Mouse (Mus musculus) midbrain, embryonic 13.5 days (tissue): ENCODE data around the gene Rassf7. TPM values are rescaled to one million over a fixed set of nuclear protein-coding genes. Genes with fewer than 3 reads are reported as not detected.

ENCODE experiments used
- ATAC-seq: fragments of 200-750 bp; cut with Nextera tagmentation; 2 replicates; pipeline ENCODE4 v1.8.0; 2017; ENCODE audit warnings: mild to moderate bottlenecking, moderate TSS enrichment, moderate library complexity
- H3K27ac ChIP-seq: fragments of 300-500 bp; sonication (generic); 2 replicates; pipeline ENCODE4 v1.5.1; 2015; ENCODE audit warnings: inconsistent platforms, mild to moderate bottlenecking, moderate library complexity
- H3K27me3 ChIP-seq: fragments of 300-500 bp; sonication (generic); 2 replicates; pipeline ENCODE4 v1.6.1; 2015; ENCODE audit warnings: mild to moderate bottlenecking, inconsistent platforms
- H3K36me3 ChIP-seq: fragments of 300-500 bp; sonication (generic); 2 replicates; pipeline ENCODE4 v1.6.1; 2015; ENCODE audit warnings: mild to moderate bottlenecking, inconsistent platforms
- H3K4me1 ChIP-seq: fragments of 300-500 bp; sonication (generic); replicated peaks from 2 replicates; pipeline ENCODE4 v1.6.1; 2015; ENCODE audit warnings: inconsistent platforms
- H3K4me2 ChIP-seq: fragments of 300-500 bp; sonication (generic); replicated peaks from 2 replicates; pipeline ENCODE4 v1.6.1; 2015; ENCODE audit warnings: moderate library complexity, mild to moderate bottlenecking, inconsistent platforms
- H3K4me3 ChIP-seq: fragments of 300-500 bp; sonication (generic); replicated peaks from 2 replicates; pipeline ENCODE4 v1.5.1; 2015; ENCODE audit warnings: mild to moderate bottlenecking, inconsistent platforms
- H3K9ac ChIP-seq: fragments of 300-500 bp; sonication (generic); replicated peaks from 2 replicates; pipeline ENCODE4 v1.6.1; 2015; ENCODE audit warnings: mild to moderate bottlenecking, inconsistent platforms
- H3K9me3 ChIP-seq: fragments of 300-500 bp; sonication (generic); 2 replicates; pipeline ENCODE4 v1.6.1; 2016; ENCODE audit warnings: mild to moderate bottlenecking, inconsistent platforms
- WGBS: fragments of 180-500 bp; shearing (Covaris S2); methylation state at CpG from one replicate; pipeline ENCODE4 v1.1.7; 2015; 5-methylcytosine and 5-hydroxymethylcytosine counted together
- polyA plus RNA-seq: library from polyadenylated mRNA; unstranded; fragments of >200 nt; fragmentation: Nextera tagmentation; extraction: Ambion mirVana; gene quantifications from 2 replicates; pipeline ENCODE4 v1.2.1, GENCODE M21; 2015

Gene Rassf7
- polyA plus RNA-seq, 1 experiment from 2014 or later, result 34.2 TPM

- H3K36me3 ChIP-seq, result 0 out of 2 replicates have a peak, but pooled peaks cover 3% of the 10 kb centered on the region
- H3K4me3 ChIP-seq, result no peak overlapping the region
- H3K9me3 ChIP-seq, result no peaks in the 10 kb centered on the region
- no peak overlapping the region for H3K27ac ChIP-seq
- H3K4me1 ChIP-seq, result no peaks in the 10 kb centered on the region
- H3K9ac ChIP-seq, result no peak overlapping the region
- ATAC-seq, result no peak
- H3K4me2 ChIP-seq, result no peak overlapping the region
- H3K27me3 ChIP-seq, result no peaks in the 10 kb centered on the region
- 88% methylated on average over 3 of the region's 3 CpGs for WGBS
These were observed 11.1 kb upstream of the Rassf7 start for GRCm38 (mm10) chr7:141204546-141204945.

DNA sequence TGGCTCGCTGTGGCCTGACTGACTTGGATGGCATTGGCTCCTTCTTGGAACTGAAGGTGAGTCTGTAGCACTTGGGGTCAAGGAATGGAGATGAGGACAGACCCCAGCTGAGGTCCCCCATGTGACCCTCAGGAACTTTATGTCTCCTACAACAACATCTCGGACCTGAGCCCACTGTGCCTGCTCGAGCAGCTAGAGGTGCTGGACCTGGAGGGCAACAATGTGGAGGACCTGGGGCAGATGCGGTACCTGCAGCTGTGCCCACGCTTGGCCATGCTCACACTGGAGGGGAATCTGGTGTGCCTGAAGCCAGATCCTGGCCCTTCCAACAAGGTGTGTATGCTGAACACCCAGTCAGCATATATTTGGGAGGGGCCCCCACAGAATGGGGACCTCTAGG lies 10.2 kb upstream of the Rassf7 start:
- Histone ChIP-seq H3K27ac (no peak overlapping the region), H3K36me3 (0 out of 2 replicates have a peak, but pooled peaks cover 3% of the 10 kb centered on the region), H3K4me3 (no peak overlapping the region), H3K4me2 (no peak overlapping the region), H3K9me3 (no peaks in the 10 kb centered on the region), H3K27me3 (no peaks in the 10 kb centered on the region), H3K9ac (no peak overlapping the region), H3K4me1 (no peaks in the 10 kb centered on the region)
- ATAC-seq, result no peak
- 93% methylated on average over 5 of the region's 5 CpGs for WGBS

DNA sequence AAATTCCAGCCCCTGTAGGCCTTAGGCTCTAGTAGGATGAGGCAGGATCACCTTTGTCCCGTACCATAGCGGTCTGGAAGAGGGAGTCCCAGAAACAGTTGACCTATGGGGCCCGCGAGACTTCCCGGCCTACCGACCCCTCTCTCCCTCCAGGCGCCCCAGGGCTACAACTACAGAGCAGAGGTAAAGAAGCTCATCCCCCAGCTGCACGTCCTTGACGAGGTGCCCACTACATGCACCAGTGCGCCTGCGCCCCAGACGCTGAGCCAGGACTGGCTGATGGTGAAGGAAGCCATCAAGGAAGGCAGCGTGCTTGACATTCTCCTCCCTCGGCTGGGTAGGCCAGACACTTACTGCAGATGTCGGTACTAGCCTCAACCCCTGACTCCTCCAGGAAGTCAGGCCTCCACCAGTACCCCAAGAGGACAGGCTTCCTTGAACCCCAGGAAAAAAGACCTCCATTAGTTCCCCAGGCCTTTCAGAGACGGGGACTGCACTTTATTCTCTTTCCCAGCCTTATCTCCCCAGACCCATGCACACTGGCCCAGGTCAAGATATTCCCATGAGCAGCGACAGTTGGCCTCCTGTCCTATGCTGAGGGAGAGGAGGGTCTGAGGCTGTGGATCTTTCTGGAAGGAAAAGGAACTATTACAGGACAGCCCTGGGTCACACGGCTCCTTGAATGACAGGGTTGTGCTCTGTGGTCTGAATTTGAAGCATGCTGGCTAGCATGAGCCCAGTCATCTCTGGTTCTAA lies 9.3 kb upstream of the Rassf7 start:
- no peaks in the 10 kb centered on the region for H3K9me3 ChIP-seq
- ATAC-seq, result no peak
- 0 out of 2 replicates have a peak, but pooled peaks cover 3% of the 10 kb centered on the region for H3K36me3 ChIP-seq
- H3K4me1 ChIP-seq, result no peaks in the 10 kb centered on the region
- H3K9ac ChIP-seq, result no peak overlapping the region
- H3K4me2 ChIP-seq, result no peak overlapping the region
- H3K4me3 ChIP-seq, result no peak overlapping the region
- H3K27me3 ChIP-seq, result no peaks in the 10 kb centered on the region
- H3K27ac ChIP-seq, result no peak overlapping the region
- WGBS, result 93% methylated on average over 18 of the region's 18 CpGs

DNA sequence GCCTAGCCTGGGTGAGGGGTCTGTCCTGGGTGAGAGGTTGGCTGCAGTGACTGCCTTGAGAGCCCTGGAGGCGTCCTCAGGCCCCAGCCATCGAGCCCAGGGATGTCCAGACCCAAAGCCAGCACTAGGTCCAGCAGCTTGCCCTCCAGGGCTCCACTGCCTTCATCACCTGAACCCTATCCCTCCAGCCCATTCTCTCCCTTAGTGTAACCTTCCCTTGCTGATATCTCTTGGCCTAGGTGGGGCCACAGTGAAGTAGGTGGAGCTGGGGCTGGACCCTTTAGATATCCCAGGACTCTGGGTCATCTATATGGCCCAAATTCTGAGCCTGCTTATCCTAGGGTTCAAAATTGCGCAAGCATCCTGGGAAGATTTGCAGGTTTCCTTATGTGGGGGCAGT lies 6.1 kb upstream of the Rassf7 start:
- Histone ChIP-seq H3K9me3 (no peaks in the 10 kb centered on the region), H3K4me3 (no peak overlapping the region), H3K9ac (no peak overlapping the region), H3K36me3 (0 out of 2 replicates have a peak, but pooled peaks cover 3% of the 10 kb centered on the region), H3K4me2 (no peak overlapping the region), H3K27ac (no peak overlapping the region), H3K4me1 (peaks cover 3% of the 10 kb centered on the region), H3K27me3 (no peaks in the 10 kb centered on the region)
- WGBS, result 61% methylated on average over 3 of the region's 3 CpGs
- no peak for ATAC-seq

DNA sequence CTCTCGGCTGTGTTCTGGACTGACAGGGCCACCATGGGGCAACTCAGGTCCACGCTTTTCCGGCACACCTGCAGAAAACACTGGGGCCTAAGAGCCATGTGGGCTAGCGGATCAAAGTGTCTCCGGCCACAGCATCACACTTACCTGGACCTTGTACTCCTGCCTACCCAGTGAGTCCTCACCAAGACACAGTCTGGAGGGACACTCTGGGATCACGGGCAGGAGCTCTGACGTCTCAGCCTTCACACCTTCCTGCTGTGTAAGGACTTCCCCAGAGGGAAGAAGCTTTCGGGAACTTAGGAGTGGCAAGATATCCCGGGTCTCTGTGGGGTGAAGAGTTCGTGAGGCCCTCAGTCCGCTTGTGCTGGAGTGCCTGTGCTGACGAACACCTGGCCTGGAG lies 5.5 kb upstream of the Rassf7 start:
- H3K27me3 ChIP-seq, result no peaks in the 10 kb centered on the region
- no peak overlapping the region for H3K4me3 ChIP-seq
- no peak overlapping the region for H3K27ac ChIP-seq
- peaks cover 9% of the 10 kb centered on the region for H3K4me1 ChIP-seq
- 0 out of 2 replicates have a peak, but pooled peaks cover 3% of the 10 kb centered on the region for H3K36me3 ChIP-seq
- no peak for ATAC-seq
- no peak overlapping the region for H3K4me2 ChIP-seq
- H3K9ac ChIP-seq, result no peak overlapping the region
- H3K9me3 ChIP-seq, result no peaks in the 10 kb centered on the region
- 92% methylated on average over 12 of the region's 12 CpGs for WGBS

DNA sequence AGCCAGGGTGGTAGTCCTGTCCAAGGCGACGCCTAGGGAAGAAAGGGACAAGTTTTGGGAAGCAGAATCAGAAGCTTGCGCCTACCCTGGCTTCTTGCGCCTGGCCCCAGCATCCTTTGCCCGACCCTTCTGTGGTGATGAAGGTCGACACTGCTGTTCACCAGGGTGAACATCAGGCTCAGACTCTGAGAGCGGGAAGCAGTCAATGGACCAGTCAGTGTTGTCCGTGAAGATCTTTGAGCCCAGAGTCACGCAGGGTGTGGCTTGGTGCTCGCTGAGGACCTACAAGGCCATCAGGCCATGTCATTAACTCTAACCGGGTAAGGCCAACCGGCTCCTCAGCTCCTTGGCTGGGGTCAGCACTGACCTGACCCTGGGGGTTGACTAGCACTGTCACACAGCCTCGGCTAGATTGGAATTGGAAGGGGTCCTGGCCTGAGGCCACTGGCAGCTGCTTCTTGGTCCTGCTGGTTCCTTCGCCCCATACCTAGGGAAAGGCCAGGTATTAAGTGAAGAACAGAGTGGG lies 5.0 kb upstream of the Rassf7 start:
- Histone ChIP-seq H3K36me3 (0 out of 2 replicates have a peak, but pooled peaks cover 1% of the 10 kb centered on the region), H3K4me2 (no peak overlapping the region), H3K4me1 (peaks cover 10% of the 10 kb centered on the region), H3K27me3 (no peaks in the 10 kb centered on the region), H3K9me3 (no peaks in the 10 kb centered on the region), H3K9ac (no peak overlapping the region), H3K4me3 (no peak overlapping the region), H3K27ac (no peak overlapping the region)
- 92% methylated on average over 14 of the region's 14 CpGs for WGBS
- no peak for ATAC-seq

GRCm38 (mm10) chr7:141213133-141213532 lies 2.5 kb upstream of the Rassf7 start:
- Histone ChIP-seq H3K27me3 (no peaks in the 10 kb centered on the region), H3K4me1 (peaks cover 28% of the 10 kb centered on the region), H3K9me3 (no peaks in the 10 kb centered on the region), H3K36me3 (peaks cover 8% of the 10 kb centered on the region), H3K4me3 (no peak overlapping the region), H3K4me2 (no peak overlapping the region), H3K27ac (no peak overlapping the region), H3K9ac (no peak overlapping the region)
- no peak for ATAC-seq
- 88% methylated on average over 3 of the region's 3 CpGs for WGBS

DNA sequence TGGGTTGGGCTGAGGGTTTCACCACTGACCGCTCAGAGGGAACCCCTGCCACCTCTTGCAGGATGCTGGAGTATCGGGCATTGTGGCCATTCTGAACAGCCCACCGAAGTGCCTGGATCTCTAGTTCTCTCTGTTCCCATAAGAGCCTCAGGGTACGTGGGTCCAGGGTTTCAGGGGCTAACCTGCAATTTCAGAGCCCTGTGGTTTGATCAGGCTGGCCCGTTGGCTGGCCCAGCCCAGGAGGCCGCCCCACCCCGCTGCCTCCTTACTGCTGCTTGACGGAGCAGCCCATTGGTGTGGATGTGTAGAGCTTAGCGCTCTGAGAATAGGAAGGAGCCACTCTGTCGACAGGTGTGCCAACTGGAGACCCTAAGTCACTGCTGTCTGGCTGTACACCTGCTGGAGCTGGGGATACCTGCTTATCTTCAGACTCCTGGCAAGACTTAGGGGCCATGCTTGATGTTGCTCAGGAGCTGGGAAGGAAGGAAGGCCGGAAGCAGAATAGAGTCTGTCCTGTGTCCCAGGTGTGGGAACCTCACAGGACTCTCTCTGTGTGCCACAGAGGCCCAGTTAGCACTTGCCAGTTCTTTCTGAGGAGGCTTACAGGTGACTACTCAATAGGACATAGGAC lies 1.9 kb upstream of the Rassf7 start, which contains the start of gene Lmntd2:
Gene Lmntd2 (minus strand): TSS at position 476 of the 631 bp plus-strand sequence.
- Histone ChIP-seq H3K4me1 (peaks cover 29% of the 10 kb centered on the region), H3K4me2 (peak within 1 kb of the TSS; percentile 91), H3K27ac (peak within 1 kb of the TSS; percentile 88), H3K36me3 (peaks cover 8% of the 10 kb centered on the region), H3K9me3 (no peaks in the 10 kb centered on the region), H3K9ac (peak within 1 kb of the TSS; percentile 69), H3K4me3 (peak within 1 kb of the TSS; percentile 70), H3K27me3 (no peaks in the 10 kb centered on the region)
- no peak for ATAC-seq
- WGBS, result 93% methylated on average over 11 of the region's 11 CpGs

DNA sequence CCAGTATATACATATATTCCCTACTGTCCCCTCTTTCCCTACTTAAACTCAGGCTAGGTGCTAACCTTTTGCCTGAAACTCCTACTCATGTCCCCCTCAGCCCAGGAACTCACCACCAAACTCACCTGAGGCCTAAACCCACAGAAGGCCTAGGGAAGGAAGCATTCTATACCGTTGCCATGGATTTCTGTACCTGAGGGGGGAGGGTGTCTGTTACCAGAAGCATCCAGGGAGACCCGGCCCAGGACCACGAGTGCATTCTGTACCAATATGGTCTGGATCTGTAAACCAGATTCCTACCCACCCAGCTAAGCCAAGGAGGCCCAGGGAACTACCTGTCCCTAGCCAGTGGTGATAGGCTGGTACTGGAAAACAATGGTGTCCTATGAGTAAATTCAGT lies 1.4 kb upstream of the Rassf7 start:
- Histone ChIP-seq H3K9ac (no peak overlapping the region), H3K27ac (peak overlapping the region; percentile 88; the same call in 1 of the 2 replicates), H3K36me3 (peaks cover 13% of the 10 kb centered on the region), H3K4me3 (no peak overlapping the region), H3K4me2 (no peak overlapping the region), H3K27me3 (no peaks in the 10 kb centered on the region), H3K4me1 (peaks cover 29% of the 10 kb centered on the region), H3K9me3 (no peaks in the 10 kb centered on the region)
- WGBS, result 74% methylated on average over 3 of the region's 3 CpGs
- ATAC-seq, result no peak

DNA sequence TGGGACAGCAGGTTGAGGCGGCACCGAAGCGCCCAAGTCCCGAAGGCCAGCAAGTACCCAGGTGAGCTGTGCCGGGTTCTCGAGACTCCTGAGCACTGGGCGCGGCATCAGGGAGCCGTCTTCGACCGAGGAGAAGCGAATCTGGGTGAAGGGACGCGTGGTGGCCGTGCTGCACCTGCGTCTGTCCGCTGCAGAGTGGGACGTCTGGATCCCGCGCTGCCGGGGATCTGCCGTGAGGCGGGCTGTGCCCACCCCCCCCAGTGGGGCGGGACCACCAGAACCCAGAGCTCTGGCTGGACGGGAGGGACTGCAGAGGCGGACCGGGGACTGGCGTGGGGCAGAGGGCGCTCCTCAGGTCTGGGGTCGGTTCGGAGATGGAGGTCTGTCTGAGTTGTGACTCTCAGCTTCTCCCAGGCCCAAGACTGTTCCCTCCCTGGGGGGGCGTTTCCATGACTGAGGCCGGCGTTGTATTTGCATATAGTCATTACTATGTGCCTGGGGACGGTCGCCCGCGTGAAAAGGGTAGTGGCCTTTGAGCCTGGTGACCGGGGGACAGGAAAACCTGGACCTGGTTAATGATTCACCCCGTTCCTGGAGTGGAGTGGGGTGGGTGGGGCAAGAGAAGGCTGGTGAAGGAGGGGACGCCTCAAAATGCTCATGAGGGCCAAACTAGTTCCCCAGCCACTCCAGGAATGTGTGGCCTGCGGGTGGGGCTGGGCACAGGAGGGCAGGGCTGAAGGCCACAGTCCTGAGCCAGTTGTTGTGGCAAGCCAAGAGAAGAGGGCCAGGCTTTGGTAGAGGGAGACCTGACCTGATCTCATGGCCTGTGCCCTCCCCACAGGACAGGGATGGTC lies 447 bp downstream of the Rassf7 start:
- peaks cover 19% of the 10 kb centered on the region for H3K36me3 ChIP-seq
- H3K9ac ChIP-seq, result peak overlapping the region; percentile 73
- peaks cover 36% of the 10 kb centered on the region for H3K4me1 ChIP-seq
- H3K4me3 ChIP-seq, result peak overlapping the region; percentile 70
- no peaks in the 10 kb centered on the region for H3K9me3 ChIP-seq
- WGBS, result under 1% methylated on average over 42 of the region's 42 CpGs
- ATAC-seq, result peak; percentile 69; the same call in 1 of the 2 replicates
- H3K27ac ChIP-seq, result peak overlapping the region; percentile 66
- H3K4me2 ChIP-seq, result peak overlapping the region; percentile 91
- H3K27me3 ChIP-seq, result no peaks in the 10 kb centered on the region

- 91% methylated on average over 11 of the region's 11 CpGs for WGBS
- peaks cover 41% of the 10 kb centered on the region for H3K4me1 ChIP-seq
- ATAC-seq, result no peak
- H3K9ac ChIP-seq, result peak overlapping the region; percentile 73; the same call in 1 of the 2 replicates
- peaks cover 19% of the 10 kb centered on the region for H3K36me3 ChIP-seq
- H3K27me3 ChIP-seq, result no peaks in the 10 kb centered on the region
- peak overlapping the region; percentile 70; the same call in 1 of the 2 replicates for H3K4me3 ChIP-seq
- no peaks in the 10 kb centered on the region for H3K9me3 ChIP-seq
- H3K27ac ChIP-seq, result no peak overlapping the region
- peak overlapping the region; percentile 91 for H3K4me2 ChIP-seq
These were observed 1.2 kb downstream of the Rassf7 start for GRCm38 (mm10) chr7:141216894-141217293.
